Mouse (Mus musculus) cerebral cortex, adult 2 months (tissue): ENCODE data around the gene Hsph1.

Source experiments
- WGBS: fragments of 180-500 bp; shearing (Covaris S2); methylation state at CpG from one replicate; pipeline ENCODE4 v1.1.7; 2018; 5-methylcytosine and 5-hydroxymethylcytosine counted together

The Hsph1 gene

DNA sequence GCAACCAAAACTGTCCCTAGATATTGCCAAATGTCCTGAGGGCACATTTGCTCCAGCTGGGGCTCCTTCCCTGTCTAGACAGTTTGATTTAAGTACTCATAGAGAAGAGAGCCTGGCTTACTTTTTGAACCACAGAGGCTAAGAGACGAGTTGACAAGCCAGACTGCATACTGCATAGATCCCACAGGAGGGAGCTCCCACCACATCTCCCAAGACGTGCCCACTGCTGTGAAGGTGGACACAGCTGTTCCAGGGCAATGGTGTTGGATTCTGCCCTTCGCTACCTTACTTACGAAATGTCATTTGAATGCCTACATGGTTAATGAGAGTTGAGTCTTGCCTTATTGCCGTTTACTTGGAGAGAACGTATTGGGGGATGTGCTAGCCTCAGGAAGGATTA is 6.2 kb upstream of the Hsph1 start:
- WGBS, result 31% methylated on average over 6 of the region's 6 CpGs

DNA sequence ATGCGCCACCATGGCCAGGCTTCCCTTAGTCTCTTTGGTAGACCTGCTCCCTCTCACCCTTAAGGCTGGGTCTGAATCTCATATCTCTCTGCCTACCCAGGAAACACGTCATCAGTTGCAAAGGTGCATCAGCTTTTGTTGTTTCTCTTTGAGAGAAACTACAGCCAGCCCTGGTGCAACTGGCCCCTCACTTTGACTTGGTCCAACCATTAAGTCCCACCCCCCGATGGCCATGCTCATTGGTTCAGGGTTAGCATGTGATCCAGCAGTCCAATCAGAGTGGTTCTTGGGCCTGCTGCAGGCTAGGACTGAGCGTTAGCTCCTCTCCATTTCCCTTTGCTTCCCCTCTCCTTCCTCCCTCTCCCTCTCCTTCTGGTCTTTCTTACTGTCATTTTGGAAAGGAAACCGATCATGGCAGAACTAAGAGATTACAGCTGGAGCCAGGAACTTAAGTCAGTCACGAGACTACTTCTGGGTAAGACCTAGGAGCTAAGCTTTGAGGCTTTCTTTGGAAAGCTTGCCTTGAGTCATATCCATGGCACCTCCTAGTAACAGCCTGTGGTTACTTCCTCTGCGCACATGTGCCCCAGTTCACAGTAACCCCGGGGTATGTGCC is 5.2 kb upstream of the Hsph1 start:
- WGBS, result 76% methylated on average over 8 of the region's 8 CpGs

DNA sequence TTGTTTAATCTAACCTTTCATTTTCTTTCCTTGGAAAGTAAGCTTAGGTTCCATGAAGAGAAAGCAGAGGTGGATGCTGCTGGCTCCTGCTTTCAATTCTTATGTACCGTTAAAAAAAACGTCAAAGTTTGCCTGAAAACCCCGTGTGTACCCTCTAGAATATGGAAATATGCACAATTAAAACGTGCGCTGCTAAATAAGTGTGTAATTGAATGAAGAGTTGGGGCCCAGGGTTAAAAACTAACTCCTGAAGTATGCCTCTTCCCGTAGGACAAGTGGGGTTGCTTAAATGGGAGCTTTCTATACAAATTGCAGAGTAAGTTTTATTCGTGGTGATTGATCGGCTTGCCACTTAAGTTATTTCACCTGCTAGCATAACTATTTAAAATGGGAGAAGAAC is 1.1 kb upstream of the Hsph1 start:
- WGBS, result 46% methylated on average over 8 of the region's 8 CpGs

DNA sequence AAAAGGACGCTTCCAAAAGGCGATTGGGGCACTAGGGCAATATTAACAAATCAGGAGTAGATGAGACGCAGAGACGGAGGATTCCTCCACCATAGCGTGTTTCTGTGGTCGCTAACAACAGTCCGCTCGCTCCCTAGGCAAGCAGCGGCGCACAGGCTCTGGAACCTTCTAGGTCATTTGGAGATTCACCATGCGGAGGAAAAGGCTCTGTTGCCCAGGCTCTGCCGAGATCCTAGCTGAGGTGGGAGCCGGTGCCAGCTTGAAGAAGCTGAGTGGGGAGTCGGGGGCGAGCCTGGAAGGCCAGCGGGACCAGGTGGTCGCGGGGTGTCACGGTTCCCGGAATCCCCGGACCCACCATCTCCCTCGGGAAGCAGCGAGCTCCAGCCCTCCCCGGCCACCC is 620 bp downstream of the Hsph1 start:
- 1% methylated on average over 22 of the region's 24 CpGs for WGBS

DNA sequence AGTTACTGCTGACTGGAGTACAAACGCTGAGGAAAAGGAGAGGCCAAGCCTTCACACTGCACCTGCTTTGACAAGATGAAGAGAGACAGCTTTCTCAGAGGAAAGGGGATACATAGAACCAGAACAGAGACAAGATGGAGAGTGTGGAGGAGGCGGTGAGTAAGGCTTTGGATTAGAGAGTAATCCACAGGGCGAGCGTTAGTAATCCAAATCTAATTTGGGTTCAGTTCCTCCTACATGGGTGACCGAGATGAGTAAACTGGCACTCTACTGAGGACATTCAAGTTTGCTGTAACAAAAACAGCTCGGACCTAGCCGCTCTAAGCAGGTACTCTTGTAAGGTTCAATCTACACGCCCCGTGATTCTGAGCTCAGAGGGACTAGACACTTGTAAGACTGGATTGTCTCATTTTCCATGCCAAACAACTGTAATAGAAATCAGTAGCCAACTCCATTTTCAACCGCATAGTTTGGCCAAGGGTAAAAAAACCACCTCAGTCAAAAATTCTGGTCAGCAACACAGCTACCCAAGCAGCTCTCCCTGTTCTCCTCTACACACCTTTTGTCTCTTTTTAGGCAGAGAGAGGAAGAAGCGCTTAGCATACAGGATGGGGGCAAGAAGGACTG is 1.7 kb downstream of the Hsph1 start:
- WGBS, result 30% methylated on average over 11 of the region's 11 CpGs

DNA sequence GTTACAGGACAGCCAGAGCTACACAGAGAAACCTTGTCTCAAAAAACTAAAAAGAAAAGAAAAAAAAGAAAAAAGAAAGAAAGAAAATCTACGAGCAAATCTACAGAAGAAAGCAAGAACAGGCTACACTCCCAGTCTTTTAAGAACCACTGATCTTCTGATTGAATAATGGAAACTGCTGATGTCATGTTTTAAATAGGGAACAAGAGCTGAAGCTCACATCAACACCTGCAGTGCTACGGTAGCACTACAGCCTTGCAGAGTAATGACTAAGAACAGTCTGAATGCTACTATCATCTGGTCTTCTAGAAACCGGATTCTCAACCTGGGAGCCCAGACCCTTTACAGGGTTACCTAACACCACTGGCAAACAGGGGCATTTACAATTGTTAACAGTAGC is 10.6 kb downstream of the Hsph1 start:
- WGBS, result 71% methylated on average over 3 of the region's 3 CpGs

DNA sequence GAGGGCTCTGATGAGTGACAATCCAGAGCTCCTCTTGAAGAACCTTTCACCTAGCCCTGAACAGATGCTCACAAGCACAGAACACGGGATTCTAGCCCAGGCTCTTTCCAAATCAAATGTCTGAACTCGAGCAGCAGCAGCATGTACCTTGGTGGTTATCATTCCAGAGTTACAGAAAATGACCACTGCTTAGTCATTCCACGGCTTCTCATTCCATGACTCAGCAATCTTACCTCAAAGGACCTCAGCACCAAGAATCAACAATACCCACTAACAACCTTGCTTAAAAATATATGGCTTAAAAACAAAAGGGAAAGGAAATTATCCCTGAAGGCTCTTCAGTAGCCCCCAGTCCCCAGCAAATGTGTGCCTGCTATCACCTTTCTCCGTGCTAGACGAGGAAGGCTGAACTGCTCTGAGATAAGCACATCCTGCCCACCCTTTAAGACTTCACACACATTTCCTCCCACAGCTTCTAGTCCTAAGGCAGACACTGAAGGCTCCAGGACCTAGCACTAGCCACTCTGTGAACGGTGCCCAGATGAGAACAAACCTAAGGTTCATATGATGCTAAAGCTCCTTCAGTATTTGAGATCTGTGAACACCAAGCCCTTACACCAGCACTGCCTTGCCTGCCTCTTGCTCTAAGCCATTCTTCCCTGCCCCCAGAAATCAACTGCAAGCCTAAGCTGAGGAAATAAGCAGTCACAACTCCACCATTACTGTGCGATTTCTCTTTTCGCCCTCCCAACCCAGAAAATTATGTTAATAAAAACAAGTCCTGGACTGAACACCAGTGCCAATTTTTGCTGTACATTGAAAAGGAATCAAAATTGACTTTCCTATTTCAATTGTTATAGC is 12.1 kb downstream of the Hsph1 start:
- 49% methylated on average over 8 of the region's 8 CpGs for WGBS

DNA sequence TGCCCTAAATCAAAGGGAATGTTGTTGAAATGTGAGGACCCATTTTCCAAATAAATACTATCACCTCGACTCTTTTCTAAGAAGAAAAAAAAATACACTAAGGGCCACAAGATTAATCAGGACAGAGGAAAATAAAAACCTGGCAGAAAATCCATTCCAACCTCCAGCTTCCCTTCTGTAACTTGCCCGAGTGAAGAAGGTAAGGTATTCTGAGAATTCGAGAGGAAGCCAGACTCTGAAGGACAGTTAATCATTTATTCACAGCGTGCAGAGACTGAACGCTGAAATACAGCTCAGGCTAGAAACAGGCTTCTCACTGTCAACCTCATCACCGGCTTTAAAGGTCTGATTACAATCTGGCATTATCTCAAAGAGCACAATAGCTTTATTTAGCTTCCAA is 13.5 kb downstream of the Hsph1 start:
- 39% methylated on average over 6 of the region's 6 CpGs for WGBS

DNA sequence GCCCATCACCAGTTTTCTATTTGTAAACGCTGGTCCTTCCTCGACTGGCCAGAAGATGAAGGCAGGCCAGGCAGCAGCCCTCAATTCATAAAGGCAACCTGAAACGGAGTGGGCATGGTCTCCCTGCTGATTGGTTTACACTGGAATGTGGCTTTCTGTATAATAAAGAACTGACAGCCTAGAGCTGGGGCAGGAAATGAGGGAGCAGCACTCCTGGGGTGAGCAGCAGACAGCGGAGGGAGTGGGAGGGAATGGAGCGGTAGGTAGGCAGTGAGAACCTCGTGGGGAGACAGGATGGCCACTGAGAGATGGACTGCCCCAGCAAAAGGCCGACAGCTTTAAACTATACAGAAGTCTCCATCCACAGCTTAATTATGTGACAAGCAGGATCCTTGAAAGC is 14.0 kb downstream of the Hsph1 start:
- 51% methylated on average over 7 of the region's 7 CpGs for WGBS

DNA sequence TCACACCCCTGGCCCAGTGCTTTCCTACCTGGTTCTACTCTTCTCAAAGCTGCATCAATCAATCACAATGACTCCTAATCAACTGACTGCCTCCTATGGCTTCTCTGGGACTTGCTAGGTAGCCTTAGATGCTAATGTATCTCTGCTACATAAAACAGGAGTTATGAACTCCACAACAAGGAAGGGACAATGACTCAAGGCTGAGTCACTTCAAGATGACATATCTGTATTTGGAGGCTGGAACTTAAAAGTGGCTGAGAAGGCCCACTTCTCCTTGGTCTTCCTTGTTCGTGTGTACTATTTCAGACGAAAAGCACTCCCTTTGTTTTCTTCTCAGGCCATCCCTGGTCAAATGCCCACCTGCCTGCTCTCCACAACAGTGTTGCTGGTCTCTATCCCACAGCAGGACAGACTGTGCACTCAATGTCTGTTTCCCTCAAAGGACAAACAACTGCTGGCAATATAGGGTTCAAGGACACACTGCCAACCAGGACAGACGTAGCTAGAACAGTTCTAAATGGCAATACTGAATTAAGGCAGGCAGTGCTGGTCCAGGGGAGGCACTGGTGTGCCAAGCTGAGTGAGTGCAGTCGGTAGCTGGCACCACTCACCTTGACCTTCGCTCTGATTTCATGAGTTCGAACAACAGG is 18.3 kb downstream of the Hsph1 start:
- 68% methylated on average over 6 of the region's 6 CpGs for WGBS

DNA sequence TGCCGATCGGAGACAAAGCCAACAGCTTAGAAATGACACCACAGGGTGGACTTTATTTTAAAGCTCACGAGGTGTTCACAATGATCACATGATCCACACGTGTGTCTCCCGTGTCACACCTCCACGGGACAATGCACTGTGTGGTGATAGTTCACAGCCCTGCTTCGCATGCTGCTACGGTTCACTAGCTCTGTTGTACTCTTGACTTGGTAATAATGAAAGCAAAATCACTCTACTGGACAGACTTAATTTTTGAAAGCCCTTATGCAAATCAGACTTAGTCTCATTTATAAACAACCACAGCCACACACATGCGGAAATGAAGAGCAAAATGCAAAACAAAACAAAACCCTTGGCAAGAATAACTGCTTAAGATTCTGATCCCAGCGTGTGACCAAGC is 19.4 kb downstream of the Hsph1 start:
- WGBS, result 57% methylated on average over 10 of the region's 10 CpGs

DNA sequence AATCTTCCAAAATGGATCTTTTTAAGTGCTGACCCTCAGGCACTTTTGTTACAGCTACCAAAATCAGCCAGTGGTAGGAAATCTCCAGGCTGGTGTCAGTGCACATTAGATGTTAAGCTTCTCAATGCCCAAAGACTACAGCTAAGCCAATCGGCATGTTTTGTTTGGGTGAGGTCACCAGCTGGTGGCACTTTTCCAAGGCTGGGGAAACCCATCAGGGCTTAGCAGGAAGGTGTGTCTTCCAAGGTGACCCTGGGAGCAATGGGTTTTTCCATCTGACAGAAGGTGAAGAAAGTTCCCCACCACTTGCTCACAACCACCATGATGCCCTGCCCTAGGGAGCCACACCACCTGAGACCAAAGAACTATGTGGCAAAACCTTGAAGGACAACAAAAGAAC is 20.0 kb downstream of the Hsph1 start:
- WGBS, result 53% methylated on average over 1 of the region's 1 CpGs

DNA sequence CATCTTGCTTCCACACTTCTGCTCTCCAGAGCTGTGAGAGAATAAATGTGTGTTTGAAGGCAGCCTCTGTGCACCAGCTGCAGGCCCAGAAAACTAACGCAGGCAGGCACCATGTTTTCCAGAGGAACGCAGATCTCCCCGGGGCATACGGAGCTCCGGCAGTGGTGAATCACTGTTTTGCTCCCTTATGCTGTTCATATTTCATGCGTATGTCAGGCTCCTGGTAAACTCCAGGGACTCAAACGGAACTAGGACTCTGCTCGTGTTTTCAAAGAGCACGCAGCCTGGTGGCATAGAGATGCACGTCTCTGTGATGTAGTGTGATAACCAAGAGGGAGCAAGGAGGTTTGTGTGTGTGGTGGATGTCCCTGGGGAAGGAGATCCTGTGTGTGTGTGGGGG is 23.4 kb downstream of the Hsph1 start:
- WGBS, result 47% methylated on average over 10 of the region's 10 CpGs

DNA sequence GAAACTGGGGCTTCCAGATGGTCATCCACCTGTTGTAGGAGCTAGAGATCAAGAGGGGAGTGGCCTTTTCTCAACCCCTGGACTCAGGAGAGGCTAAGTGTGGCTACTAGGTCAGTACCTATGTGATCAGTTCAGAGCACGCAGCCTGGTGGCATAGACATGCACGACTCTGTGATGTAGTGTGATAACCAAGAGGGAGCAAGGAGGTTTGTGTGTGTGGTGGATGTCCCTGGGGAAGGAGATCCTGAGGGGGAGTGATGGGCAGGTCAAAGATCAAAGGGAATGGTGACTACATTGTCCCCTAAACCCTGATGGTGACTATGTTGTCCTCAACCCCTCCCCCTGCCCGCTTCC is 24.0 kb downstream of the Hsph1 start:
- WGBS, result 60% methylated on average over 3 of the region's 3 CpGs

DNA sequence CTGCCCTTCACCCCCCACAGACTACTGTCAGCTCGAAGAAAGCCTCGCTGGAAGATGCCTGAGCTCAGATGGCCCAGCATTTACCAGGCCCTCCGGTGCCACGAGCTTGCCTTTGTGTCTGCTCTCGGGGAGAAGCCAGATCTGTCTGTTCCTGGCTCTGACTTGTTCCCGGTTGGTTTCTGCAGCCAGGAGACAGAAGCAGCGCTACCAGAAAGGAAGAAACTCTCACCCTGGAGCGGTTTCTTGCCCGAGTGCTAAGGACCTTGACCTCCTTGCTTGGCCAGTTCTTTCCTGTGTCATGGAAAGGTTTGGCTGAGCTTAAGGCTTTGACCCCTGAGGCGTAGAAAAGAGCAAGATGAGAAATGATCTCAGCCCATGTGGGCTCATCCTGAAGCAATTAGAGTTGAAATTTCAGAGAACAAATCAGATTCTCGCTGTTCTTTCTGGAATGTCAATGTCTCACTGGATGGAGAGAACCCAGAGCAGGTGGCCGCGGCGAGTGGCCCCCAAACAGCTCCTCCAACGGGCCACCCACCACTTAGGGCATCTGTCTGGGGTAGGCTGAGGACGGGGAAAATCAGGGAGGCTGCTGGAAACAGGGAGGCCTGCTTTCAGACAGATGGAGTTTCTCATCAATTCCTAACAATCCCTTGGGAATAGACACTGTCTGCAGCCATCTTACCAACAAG is 24.6 kb downstream of the Hsph1 start:
- 31% methylated on average over 16 of the region's 16 CpGs for WGBS

DNA sequence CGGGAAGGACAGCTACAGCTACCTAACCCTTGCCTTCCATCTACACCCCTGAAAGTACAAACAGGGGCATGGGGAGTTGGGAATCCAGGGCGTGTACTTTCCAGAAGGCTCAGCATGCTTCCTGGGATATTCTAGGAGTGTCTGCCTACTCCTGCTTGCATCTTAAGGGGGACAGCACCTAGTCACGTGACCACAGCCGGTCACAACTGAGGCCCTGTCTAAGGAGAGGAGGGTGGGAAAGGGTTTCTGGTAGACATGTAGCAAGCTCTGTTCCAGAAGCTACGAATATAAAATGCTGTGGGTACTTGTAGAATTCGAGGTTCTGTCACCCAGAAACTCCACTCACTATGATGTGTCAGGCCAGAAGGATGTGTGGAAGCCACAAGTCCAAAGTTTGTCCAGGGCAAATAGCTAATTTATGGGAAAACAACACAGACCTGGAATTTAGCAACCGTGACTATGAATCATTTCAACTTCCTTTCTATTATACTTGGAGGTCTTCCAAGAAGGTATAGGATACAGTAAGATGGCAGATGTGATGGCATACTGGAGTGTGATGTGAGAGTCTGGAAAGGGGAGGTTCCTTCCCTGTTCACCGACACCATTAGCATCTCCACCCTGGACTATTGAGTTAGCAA is 29.0 kb downstream of the Hsph1 start:
- 79% methylated on average over 8 of the region's 8 CpGs for whole genome bisulfite sequencing

DNA sequence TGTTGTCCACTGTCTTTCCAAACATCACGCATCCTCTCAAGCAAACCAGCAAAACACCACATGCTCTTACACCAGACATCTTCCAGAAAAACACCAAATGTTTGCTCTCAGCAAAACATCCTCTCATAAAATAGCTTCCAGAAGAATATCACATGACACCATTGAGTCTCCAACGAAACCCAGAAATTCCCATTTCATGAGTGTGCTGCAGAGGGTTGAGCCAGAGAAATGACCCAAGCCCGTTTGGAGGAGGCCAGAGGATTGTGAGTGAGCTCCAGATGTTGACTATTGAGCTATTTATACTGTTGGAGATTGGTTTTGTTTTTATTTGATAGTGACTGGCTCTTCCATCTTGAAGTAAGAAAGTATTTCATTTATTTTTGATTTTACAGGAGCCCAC is 32.9 kb downstream of the Hsph1 start:
- 78% methylated on average over 3 of the region's 3 CpGs for WGBS

DNA sequence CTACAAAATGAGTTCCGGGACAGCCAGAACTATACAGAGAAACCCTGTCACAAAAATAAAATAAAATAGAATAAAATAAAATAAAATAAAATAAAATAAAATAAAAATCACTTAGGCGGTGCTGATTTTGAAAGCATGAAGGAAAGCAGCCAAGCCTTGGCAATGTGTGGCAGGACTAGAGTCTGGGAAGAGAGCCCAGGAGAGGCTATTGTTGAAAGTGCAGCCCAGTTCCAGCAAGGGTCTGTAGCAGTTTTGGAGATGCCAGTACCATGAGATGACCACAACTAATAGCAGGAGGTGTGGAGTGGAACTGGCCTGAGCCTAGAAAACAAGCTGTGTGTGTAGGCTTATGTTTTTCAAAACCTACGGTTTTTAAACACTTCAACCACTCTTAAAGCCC is 34.2 kb downstream of the Hsph1 start:
- 69% methylated on average over 3 of the region's 3 CpGs for WGBS

DNA sequence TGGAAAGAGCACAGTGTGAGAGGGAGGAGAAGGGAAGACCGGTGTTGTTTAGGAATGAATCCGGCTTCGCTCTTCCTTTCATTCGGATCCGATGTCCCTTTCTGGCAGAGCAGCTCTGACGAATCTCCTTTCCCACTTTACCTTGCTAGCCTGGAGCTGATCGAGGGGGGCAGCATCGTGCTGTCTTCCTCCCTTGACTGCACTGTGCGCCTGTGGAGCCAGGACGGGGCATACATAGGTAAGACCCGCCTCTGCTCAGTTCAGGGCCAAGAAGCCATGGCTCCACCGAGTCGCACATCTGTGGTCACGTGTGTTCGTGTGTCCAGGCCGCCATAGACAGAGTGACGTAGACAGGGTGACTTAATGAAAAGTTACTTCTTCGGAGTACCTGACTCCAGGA is 38.8 kb downstream of the Hsph1 start:
- WGBS, result 51% methylated on average over 18 of the region's 18 CpGs

DNA sequence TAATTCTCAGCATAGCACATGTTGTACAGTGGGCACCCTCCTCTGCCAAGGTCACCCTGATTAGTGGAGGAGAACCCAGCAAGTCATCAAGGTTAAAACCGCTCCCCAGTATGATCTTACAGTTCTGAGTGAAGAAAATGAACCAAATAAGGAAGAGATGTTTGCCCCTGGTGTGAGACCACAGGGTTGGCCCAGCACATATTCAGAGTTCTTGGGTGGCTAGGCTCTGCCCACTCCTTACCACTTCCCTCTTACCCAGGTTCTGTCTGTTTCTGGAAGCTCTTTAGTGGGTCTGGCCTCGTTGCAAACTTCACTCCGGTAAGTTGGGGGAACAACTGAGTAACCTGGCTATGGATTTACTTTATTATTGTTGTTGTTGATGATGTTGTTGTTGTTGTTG is 42.0 kb downstream of the Hsph1 start:
- WGBS, result 91% methylated on average over 3 of the region's 3 CpGs

DNA sequence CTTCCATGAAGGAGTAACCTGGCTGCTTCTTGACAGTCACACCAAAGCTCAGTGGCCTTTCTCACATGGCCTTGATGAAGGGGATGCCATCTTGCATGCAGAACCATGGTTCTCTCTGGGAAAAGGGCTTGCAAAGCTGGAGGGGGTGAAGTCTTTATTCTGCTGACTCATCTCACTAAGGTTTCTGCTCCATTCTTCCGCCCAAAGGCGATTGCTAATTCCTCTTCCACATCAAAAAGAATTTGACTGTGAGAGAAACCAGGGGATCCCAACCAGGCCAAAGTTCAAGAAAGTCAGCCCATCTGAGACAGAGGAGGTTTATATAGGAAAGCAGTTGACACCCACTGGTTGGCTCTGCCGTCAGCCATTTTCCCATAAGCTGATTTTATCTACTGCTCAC is 46.2 kb downstream of the Hsph1 start:
- 66% methylated on average over 3 of the region's 3 CpGs for WGBS
